Mouse (Mus musculus) embryonic facial prominence, embryonic 14.5 days (tissue): ENCODE results near the gene Fam71e2. TPM values are rescaled to one million over a fixed set of nuclear protein-coding genes. Genes with fewer than 3 reads are reported as not detected.

ENCODE experiments used
- ATAC-seq: fragments of 200-750 bp; cut with Nextera tagmentation; 2 replicates; pipeline ENCODE4 v1.8.0; 2017; ENCODE audit warnings: low read depth, moderate number of reproducible peaks, moderate TSS enrichment
- DNase-seq: peaks from one replicate; pipeline ENCODE4 v3.0.0-alpha.2; 2015; ENCODE audit warnings: low spot score
- H3K27ac ChIP-seq: fragments of 300-500 bp; sonication (generic); replicated peaks from 2 replicates; pipeline ENCODE4 v1.5.1; 2014; ENCODE audit warnings: low read depth, mild to moderate bottlenecking, low read length, moderate library complexity
- H3K27me3 ChIP-seq: fragments of 300-500 bp; sonication (generic); replicated peaks from 2 replicates; pipeline ENCODE4 v1.6.1; 2014; ENCODE audit warnings: low read length; ENCODE audit not compliant: control insufficient read depth, insufficient read depth
- H3K36me3 ChIP-seq: fragments of 300-500 bp; sonication (generic); 2 replicates; pipeline ENCODE4 v1.6.1; 2014; ENCODE audit warnings: low read length, mixed read lengths; ENCODE audit not compliant: control insufficient read depth, insufficient read depth
- H3K4me1 ChIP-seq: fragments of 300-500 bp; sonication (generic); 2 replicates; pipeline ENCODE4 v1.6.1; 2014; ENCODE audit warnings: antibody characterized with exemption, low read length; ENCODE audit not compliant: control insufficient read depth, insufficient read depth
- H3K4me2 ChIP-seq: fragments of 300-500 bp; sonication (generic); 2 replicates; pipeline ENCODE4 v1.6.1; 2014; ENCODE audit warnings: low read depth, mild to moderate bottlenecking, low read length, moderate library complexity, mixed read lengths
- H3K4me3 ChIP-seq: fragments of 300-500 bp; sonication (generic); 2 replicates; pipeline ENCODE4 v1.5.1; 2014; ENCODE audit warnings: low read depth, mild to moderate bottlenecking, low read length
- H3K9ac ChIP-seq: fragments of 300-500 bp; sonication (generic); 2 replicates; pipeline ENCODE4 v1.6.1; 2014; ENCODE audit warnings: low read depth, mild to moderate bottlenecking, low read length, moderate library complexity, mixed read lengths
- H3K9me3 ChIP-seq: fragments of 300-500 bp; sonication (generic); 2 replicates; pipeline ENCODE4 v1.6.1; 2016; ENCODE audit warnings: low read length; ENCODE audit not compliant: control insufficient read depth
- WGBS: fragments of 180-500 bp; shearing (Covaris S2); extraction: QIAGEN DNeasy Blood & Tissue Kit; methylation state at CpG from one replicate; pipeline ENCODE4 v1.1.7; 2014; 5-methylcytosine and 5-hydroxymethylcytosine counted together
- polyA plus RNA-seq: library from polyadenylated mRNA; unstranded; fragments of >200 nt; fragmentation: Nextera tagmentation; extraction: Ambion mirVana; gene quantifications from 2 replicates; pipeline ENCODE4 v1.2.1, GENCODE M21; 2014

Fam71e2 gene
- polyA plus RNA-seq, 1 experiment from 2014 or later: not detected

DNA sequence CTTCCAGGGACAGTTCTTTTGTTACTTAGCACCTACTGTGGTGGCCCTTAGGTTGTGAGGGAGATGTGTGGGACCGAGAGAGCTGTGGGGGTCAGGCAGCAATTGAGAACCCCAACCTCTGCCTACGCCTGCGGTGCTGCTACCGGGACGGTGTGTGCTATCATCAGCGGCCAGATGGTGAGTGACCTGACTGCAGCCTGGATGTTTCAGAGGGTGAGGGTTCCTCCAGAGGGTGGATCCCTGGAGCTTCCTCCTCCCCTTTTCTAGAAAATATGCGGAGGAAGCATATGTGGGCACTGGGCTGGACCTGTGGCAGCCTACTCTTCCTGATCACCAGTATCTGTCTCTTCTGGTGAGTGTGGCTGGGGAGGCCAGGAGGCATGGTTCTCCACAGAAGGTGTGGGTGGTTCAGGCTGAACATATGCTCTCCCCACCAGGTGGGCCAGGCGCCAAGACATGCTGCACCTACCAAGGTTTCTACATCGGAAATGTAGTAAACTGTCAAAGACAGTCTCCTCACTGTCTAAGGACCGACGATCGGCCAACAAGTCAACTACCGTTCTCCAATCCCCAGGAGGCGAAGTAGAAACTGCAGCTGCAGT lies 12.7 kb upstream of the Fam71e2 start:
- ATAC-seq (no peak), DNase-seq (no peak)
- Histone ChIP-seq H3K4me2 (no peak overlapping the region), H3K36me3 (no peaks in the 10 kb centered on the region), H3K9ac (no peak overlapping the region), H3K27me3 (peaks cover 11% of the 10 kb centered on the region), H3K4me3 (no peak overlapping the region), H3K27ac (no peak overlapping the region), H3K4me1 (peaks cover 6% of the 10 kb centered on the region), H3K9me3 (no peaks in the 10 kb centered on the region)
- WGBS: 83% methylated on average over 14 of the region's 14 CpGs

DNA sequence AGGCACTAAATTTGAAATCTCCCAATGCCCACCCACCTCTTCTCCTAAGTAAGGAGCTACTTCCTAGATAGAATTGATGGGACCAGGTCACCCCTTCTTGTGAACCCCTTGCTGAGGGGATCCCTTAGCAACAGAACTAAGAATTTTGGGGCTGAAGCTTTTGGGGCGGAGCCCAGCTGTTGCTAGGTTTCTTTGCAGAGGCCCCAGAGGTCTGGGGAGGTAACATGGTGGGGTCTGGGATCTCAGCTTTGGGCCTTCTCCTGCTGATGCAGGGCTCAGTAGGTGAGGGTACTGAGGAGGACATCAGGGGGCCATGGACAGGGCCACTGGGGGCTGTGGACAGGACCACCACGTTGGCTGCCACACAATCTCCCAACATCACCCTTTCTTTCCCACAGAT lies 11.7 kb upstream of the Fam71e2 start, which contains the start of the genes Il11 and Tmem190:
Gene Il11 (minus strand): TSS at position 101 of the 400 bp plus-strand sequence.
Gene Tmem190 (plus strand): TSS at position 179 of the 400 bp plus-strand sequence.
- Histone ChIP-seq H3K4me1 (no peaks in the 10 kb centered on the region), H3K4me3 (no peak within 1 kb of the TSS), H3K36me3 (no peaks in the 10 kb centered on the region), H3K27ac (no peak within 1 kb of the TSS), H3K9me3 (no peaks in the 10 kb centered on the region), H3K27me3 (peaks cover 21% of the 10 kb centered on the region), H3K4me2 (no peak within 1 kb of the TSS), H3K9ac (no peak within 1 kb of the TSS)
- DNase-seq (no peak), ATAC-seq (no peak)
- 72% methylated on average over 2 of the region's 2 CpGs for WGBS

DNA sequence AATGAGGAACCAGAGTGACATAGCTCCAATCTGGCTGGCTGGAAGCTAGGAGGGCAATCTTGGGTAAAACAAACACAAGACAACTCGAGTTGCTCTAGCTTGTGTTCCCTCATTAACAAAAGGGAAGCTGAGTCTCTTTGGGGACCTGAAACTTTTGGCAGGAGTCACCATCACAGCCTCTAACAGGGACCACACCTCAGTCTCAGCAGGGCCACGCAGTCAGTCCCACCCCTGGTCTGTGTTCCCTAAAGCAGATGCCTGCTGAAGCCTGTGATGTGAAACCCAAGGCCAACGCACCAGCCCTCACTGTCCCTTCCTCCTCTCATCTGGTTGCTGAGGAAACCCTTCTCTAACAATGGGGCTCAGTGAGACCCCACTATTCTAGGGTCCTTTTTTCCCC lies 11.0 kb upstream of the Fam71e2 start:
- Histone ChIP-seq H3K27me3 (peaks cover 28% of the 10 kb centered on the region), H3K36me3 (no peaks in the 10 kb centered on the region)
- ATAC-seq: no peak

DNA sequence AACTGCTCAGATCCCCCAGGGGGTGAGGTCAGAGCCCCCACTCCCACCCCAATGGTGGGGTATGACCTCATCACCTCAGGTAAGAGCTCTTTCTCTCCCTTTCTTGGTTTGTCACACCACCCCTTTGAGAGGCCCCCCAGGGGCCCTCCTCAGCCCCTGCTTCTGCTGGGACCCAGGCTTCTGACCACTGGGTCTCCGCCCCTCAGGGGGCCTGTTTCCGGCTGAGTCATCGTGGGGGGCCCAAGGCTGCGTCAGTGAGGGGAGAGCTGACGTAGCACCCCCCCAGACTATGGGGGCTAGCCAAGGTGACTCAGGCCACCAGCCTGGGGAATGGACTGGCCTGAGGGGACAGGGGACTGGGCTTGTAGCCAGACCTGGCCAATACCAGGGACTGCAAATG lies 8.8 kb upstream of the Fam71e2 start:
- ATAC-seq: no peak
- H3K4me2 ChIP-seq: no peak overlapping the region
- 29% methylated on average over 5 of the region's 5 CpGs for WGBS
- no peak overlapping the region for H3K9ac ChIP-seq
- peaks cover 47% of the 10 kb centered on the region for H3K27me3 ChIP-seq
- no peaks in the 10 kb centered on the region for H3K9me3 ChIP-seq
- H3K36me3 ChIP-seq: no peaks in the 10 kb centered on the region
- 0 out of 2 replicates have a peak, but pooled peaks cover 3% of the 10 kb centered on the region for H3K4me1 ChIP-seq
- no peak overlapping the region for H3K4me3 ChIP-seq
- no peak overlapping the region for H3K27ac ChIP-seq
- no peak for DNase-seq

More for the DNA sequence above, 11.0 kb upstream of the Fam71e2 start:
- Histone ChIP-seq H3K9ac (no peak overlapping the region), H3K9me3 (no peaks in the 10 kb centered on the region), H3K4me1 (no peaks in the 10 kb centered on the region), H3K4me2 (no peak overlapping the region), H3K4me3 (no peak overlapping the region), H3K27ac (no peak overlapping the region)
- DNase-seq: no peak
- 45% methylated on average over 3 of the region's 3 CpGs for WGBS

DNA sequence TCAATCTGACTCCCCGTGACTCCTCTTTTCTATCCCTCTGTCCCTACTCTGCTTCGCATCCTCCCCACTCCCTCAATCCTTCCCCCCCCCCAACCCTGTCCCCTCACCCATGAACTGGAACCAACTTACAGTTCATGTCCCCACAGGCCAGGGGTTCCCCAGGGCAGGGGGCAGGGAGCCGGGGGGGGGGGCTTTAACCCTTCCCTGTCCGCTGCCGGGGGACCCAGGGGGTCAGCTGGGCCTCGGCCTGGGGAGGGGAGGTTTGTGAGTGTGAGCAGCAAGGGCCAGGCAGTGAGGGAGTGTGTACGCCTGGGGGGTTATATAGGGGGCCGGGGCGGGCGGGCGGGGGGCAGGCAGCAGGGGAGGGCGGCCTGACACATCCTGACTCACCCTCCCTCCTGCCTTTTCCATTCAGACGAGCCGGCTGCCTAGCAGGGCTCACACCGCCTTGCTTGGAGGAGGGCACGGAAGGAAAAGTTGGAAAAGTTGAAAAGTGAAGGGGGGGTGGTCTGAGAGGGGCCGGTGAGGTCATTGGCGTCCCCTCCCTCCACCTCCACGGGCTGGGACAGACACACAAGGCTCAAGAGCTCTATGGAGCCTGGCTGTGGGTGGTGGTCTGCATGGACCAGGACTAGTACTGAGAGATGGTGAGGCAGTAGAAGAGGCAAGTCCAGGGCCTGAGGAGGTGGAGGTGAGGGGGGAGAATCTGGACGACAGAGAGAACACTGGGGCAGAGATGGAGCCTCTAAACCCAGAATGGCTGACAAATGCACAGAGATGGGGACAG lies 6.9 kb upstream of the Fam71e2 start:
- ATAC-seq: no peak
- Histone ChIP-seq H3K27me3 (peaks cover 48% of the 10 kb centered on the region), H3K27ac (no peak overlapping the region), H3K9ac (no peak overlapping the region), H3K4me3 (no peak overlapping the region), H3K4me1 (0 out of 2 replicates have a peak, but pooled peaks cover 3% of the 10 kb centered on the region), H3K36me3 (no peaks in the 10 kb centered on the region), H3K4me2 (no peak overlapping the region; the same call in 1 of the 2 replicates), H3K9me3 (no peaks in the 10 kb centered on the region)
- 5% methylated on average over 17 of the region's 20 CpGs for WGBS
- no peak for DNase-seq

DNA sequence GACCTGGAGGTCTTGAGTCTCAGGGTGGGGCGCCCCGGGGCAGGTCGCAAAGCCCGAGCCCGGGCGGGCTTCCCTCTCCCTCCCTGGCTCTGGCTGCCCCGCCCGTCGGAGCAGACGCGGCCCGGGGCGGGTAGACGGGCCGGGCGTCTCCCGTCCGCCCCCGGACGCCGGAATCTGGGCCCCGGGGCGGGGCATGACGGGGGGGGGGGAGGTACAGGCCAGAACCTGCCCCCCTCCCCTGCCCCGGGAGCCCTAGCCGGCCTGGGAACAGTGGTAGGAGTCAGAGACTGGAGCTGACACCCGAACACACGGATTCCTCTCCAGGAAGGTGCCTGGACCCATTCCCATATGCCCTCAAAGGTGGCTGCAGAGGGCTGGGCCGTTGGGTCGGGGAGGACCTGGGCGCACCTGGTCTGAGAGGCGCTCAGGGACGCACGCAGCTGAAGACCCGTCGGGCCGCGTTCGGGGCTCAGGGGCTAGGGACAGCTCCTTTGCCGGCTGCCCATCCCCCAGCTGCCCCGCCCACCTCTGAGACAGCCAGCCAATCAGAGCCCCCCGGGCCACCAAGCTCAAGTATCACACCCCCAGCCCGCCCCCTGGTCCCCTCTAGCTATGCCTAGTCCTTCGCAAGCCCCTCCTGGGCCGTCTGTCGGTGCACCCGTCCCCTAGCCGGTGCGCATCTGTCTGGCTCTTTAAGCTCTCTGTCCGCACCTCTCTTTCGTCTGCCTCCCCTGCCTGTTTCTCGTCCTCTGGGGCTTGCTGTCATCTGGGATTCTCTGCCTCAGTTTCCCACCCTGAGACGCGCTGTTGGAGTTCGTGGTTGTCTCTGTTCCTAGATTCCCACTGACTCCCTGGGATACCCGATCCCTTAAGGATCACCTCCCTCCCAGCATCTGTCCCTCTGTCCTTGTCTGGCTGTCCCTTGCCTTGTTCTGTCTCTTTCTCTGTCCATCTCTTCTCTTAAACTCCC lies 6.0 kb upstream of the Fam71e2 start:
- H3K4me2 ChIP-seq: peak overlapping the region; percentile 60
- no peak overlapping the region for H3K27ac ChIP-seq
- no peaks in the 10 kb centered on the region for H3K36me3 ChIP-seq
- H3K4me3 ChIP-seq: peak overlapping the region; percentile 36
- WGBS: 0% methylated on average over 13 of the region's 56 CpGs
- H3K9ac ChIP-seq: peak overlapping the region; percentile 48
- H3K4me1 ChIP-seq: 0 out of 2 replicates have a peak, but pooled peaks cover 3% of the 10 kb centered on the region
- peaks cover 48% of the 10 kb centered on the region for H3K27me3 ChIP-seq
- DNase-seq: peak; percentile 78
- ATAC-seq: peak; percentile 79
- no peaks in the 10 kb centered on the region for H3K9me3 ChIP-seq

DNA sequence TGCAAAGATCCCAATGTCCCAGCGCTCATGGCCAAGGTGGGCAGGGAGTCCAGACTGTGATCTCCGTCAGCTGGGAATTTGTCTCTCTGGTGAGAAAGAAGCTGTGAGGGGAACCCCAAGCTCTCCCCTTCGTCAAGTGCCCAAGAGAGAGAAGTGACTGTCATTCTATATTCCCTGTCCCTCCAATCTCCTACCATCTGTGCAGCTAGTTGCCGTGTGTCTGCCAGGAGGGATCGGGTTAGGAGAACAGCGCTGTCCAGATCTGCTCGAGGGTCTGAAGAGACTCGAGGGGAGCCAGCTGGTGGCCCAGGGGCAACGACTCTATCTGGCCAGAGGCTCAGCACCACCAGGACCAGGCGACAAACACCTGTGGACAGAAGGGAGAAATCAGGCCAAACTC lies 5.0 kb upstream of the Fam71e2 start:
- H3K36me3 ChIP-seq: no peaks in the 10 kb centered on the region
- H3K4me2 ChIP-seq: no peak overlapping the region
- H3K4me1 ChIP-seq: 0 out of 2 replicates have a peak, but pooled peaks cover 3% of the 10 kb centered on the region
- DNase-seq (no peak), ATAC-seq (no peak)
- no peaks in the 10 kb centered on the region for H3K9me3 ChIP-seq
- 52% methylated on average over 10 of the region's 10 CpGs for WGBS
- no peak overlapping the region for H3K27ac ChIP-seq
- peaks cover 44% of the 10 kb centered on the region for H3K27me3 ChIP-seq
- no peak overlapping the region for H3K4me3 ChIP-seq
- H3K9ac ChIP-seq: no peak overlapping the region
